Mouse (Mus musculus): ENCODE data around the gene AF366264.
"Not testable (repeated sequence)": the region's sequence is repeated elsewhere in the genome, so short reads cannot be mapped to it uniquely, and the experiment has no call there.

The AF366264 gene

GRCm38 (mm10) chr8:13838289-13838688, at the start of gene AF366264:
Gene AF366264 (minus strand): TSS chr8:13838389.
- not testable (repeated sequence) for DNase-seq (ENCODE audit: low read depth)

DNA sequence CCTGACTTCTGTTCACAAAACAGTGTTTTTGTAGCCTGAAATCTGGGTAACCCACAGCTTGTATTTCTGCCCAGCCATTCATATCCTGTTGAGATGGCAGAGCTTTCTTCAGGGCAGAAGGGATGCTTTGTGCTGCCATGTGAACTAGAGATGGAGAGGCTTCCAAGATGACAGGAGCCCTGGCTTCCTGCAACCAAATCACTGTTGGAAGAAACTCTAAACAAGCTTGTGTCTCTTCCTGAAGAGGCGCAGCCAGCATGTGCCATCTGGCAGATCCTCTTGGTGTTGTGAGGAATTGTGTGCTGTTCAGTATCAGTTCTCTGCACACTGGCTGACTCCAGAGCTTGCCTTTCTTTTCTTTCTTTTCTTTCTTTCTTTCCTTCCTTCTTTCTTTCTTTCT, 5.1 kb upstream of the AF366264 start:
- not testable (repeated sequence) for DNase-seq (ENCODE audit: low read depth)

GRCm38 (mm10) chr8:13828598-13829172, 9.5 kb downstream of the AF366264 start:
- no peak for DNase-seq (ENCODE audit: low read depth)

DNA sequence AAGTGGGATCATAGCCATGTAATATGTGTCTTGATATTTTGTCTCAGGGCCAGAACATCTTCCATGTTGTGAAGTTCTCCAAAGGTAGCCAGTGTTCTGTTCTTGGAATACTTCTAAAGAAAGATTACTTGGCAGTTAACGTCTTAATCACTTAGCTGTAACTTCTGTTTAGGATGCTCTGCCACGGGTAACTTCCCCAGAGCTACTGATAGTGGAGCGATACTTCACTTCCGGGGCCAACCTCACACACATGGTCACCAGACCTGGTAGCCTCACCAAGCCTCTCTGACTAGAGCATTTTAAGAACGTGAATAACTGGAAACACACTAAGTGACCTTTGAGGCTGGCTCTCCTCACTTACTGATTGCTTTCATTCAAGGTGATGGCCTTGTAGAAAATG, 38.6 kb downstream of the AF366264 start:
- DNase-seq (ENCODE audit: low read depth), result no peak

GRCm38 (mm10) chr8:13797676-13798075, 40.5 kb downstream of the AF366264 start:
- no peak for DNase-seq (ENCODE audit: low read depth)

DNA sequence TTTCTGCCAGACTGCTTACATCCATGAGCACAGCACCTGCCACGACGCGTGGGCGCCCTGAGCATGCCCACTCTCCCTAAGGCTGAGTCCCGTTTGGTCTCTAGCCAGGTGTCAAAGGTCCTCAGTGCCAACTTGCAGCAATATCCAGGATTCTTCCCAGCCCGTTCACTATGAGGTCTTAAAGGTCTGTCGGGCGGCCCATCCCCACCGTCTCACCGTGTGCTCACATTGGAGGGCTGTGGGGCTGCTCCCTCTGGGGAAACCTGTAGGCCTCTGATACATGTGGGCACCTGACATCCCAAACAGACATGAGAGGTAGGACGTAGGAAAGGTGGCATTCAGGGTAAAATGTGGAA, 44.5 kb downstream of the AF366264 start:
- no peak for DNase-seq (ENCODE audit: low read depth)

DNA sequence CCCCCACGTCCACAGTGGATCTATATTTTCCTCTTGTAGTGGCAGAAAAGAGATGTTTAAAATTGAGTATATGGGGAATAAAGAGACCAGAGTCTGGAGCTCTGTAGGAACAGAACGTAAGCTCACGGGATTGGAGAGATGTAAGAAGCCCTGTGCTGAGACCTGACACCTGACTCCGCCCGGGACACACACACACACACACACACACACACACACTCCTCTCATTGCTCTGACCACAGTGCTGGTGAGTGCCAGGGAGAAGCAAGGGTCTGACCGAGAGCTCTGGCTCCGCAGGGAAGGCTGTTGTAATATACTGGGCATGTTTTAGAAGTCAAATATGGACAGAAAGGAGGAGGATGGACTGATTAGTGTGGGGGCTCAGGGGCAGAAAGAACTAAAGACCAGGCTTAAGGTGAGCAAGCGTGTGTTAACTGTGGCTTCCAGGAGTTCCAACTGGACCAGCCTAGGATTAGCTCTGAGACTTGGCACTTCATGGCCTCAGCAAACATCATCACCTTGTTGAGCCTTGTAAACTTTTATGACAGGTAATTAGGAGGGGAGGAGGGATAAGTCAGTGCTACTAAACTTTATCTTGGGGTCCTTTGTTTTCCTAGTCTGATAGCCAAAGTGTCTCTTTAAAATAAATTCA, 45.0 kb downstream of the AF366264 start:
- no peak for DNase-seq (ENCODE audit: low read depth)

GRCm38 (mm10) chr8:13789606-13790005, 48.6 kb downstream of the AF366264 start:
- DNase-seq (ENCODE audit: low read depth), result no peak

DNA sequence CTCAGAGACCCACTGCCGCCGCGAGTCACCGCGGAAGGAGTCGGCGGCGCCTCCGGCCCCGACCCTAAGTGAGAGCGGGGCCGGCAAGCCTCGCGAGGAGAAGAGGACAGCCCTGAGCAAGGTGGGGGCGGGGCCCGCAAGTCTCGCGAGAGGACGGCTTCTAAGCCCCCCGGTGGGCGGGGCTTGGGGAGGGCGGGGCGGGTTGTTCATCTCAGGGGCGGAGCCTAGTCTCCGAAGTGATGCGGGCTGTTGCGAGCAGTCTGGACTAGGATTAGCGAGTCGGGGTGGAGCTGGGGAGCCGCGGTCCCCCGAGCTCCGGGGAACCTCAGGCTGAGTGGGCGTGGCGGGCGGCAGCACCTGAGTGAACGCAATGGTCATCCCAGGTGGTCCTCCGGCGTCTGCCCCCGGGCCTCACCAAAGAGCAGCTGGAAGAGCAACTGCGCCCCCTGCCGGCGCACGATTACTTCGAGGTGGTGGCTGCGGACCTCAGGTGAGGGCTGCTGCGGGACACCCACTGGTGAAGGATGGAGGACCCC, 52.4 kb downstream of the AF366264 start:
- peak; percentile 83 for DNase-seq (ENCODE audit: low read depth)

DNA sequence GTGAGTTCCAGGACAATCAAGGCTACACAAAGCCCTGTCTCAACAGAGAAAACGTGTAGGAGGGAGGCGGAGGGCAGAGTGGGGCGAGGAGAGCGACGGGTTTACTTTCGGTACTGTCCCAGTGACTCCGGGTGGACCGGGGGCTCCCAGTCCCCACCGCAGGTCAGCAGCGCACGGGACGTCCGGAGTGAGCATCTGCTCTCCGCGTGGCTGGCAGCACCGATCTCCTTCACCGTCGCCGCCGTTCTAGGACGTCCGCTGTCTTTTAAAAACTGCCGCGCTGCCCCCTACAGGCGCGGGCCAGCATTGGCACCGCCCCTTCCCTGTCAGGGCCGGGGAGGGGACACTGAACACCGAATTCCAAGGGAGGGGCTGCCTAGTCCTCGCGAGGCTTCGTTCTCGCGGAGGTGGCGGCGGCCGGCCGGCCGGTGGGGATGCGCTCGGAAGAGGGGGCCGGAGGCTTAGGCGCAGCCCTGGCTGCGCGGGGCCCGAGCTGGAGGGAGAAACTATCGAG, 52.9 kb downstream of the AF366264 start, which contains the start of gene Upf3a:
TSS of gene Upf3a (plus strand) at position 366 of the 514 bp plus-strand sequence.
- DNase-seq (ENCODE audit: low read depth), result peak; percentile 81

Measured in fibroblast of lung, adult 2 months (primary cell).